Mouse (Mus musculus): ENCODE results near the gene Dnm3. TPM values are rescaled to one million over a fixed set of nuclear protein-coding genes. Genes with fewer than 3 reads are reported as not detected.

Dnm3 gene
- polyA plus RNA-seq, 1 experiment = 6.8 TPM

- Histone ChIP-seq H3K4me1 (ENCODE audit: control insufficient read depth, insufficient read depth, low read length) (no peaks in the 10 kb centered on the region), H3K4me3 (replicated peaks; ENCODE audit: extremely low read depth, low read depth, low read length) (no peak overlapping the region)
- TF ChIP-seq POLR2A (IDR thresholded peaks at IDR 0.05; ENCODE audit: borderline replicate concordance, extremely low read depth, low read depth, low read length) = no peak
- TF ChIP-seq CTCF (IDR thresholded peaks at IDR 0.05; ENCODE audit: insufficient read depth, low read length) = no peak
- 80% methylated on average over 4 of the region's 4 CpGs for WGBS
- no peak for DNase-seq
These were observed 131.3 kb downstream of the Dnm3 start for GRCm38 (mm10) chr1:162346456-162347011.

DNA sequence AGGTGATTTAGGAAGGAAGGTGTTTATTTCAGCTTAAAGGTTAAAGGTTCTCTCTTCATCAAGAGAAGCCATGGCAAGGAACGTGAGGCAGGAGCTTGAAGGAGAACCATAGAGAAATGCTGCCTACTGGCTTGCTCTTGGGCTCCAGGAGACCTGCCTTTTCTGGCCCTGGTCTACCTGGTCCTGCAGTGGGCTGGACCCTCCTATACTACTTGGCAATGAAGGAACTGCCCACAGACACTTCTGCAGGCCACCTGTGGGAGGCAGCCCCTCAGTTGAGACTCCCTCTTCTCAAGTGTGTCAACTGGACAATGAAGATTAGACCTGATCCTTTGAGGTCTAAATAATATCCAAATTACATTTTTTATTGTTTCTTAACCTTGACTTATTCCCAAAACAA is 140.7 kb downstream of the Dnm3 start:
- Histone ChIP-seq H3K4me3 (replicated peaks; ENCODE audit: extremely low read depth, low read depth, low read length) (no peak overlapping the region), H3K4me1 (ENCODE audit: control insufficient read depth, insufficient read depth, low read length) (no peaks in the 10 kb centered on the region)
- TF ChIP-seq CTCF (IDR thresholded peaks at IDR 0.05; ENCODE audit: insufficient read depth, low read length) (no peak), POLR2A (IDR thresholded peaks at IDR 0.05; ENCODE audit: borderline replicate concordance, extremely low read depth, low read depth, low read length) (no peak)
- DNase-seq = no peak
- WGBS = 88% methylated on average over 1 of the region's 1 CpGs

- WGBS = 12% methylated on average over 1 of the region's 1 CpGs
- Histone ChIP-seq H3K4me1 (ENCODE audit: control insufficient read depth, insufficient read depth, low read length) (no peaks in the 10 kb centered on the region), H3K4me3 (replicated peaks; ENCODE audit: extremely low read depth, low read depth, low read length) (no peak overlapping the region)
- peak; percentile 28; the same call in 1 of the 2 replicates for TF ChIP-seq CTCF (IDR thresholded peaks at IDR 0.05; ENCODE audit: insufficient read depth, low read length)
- no peak for TF ChIP-seq POLR2A (IDR thresholded peaks at IDR 0.05; ENCODE audit: borderline replicate concordance, extremely low read depth, low read depth, low read length)
- DNase-seq = no peak
These were observed 141.2 kb downstream of the Dnm3 start for GRCm38 (mm10) chr1:162336640-162337039.

DNA sequence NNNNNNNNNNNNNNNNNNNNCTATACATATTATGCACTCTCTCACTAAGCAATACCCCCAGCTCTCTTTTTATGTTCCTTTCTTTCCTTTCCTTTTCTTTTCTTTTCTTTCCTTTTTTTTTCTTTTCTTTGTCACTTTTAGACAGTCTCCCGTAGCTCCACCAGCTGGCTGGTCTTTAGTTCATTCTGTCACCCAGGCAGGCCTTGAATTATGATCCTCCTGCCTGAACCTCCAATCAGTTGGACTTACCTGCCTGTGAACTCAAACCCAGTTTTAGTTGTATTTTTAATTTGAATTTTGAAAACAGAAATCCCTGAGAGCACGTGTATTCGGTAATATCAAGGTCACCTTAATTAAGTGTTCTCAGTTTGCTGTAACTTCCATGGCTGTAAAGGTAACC is 141.6 kb downstream of the Dnm3 start:
- Histone ChIP-seq H3K4me3 (replicated peaks; ENCODE audit: extremely low read depth, low read depth, low read length) (no peak overlapping the region), H3K4me1 (ENCODE audit: control insufficient read depth, insufficient read depth, low read length) (no peaks in the 10 kb centered on the region)
- TF ChIP-seq CTCF (IDR thresholded peaks at IDR 0.05; ENCODE audit: insufficient read depth, low read length) = no peak
- TF ChIP-seq POLR2A (IDR thresholded peaks at IDR 0.05; ENCODE audit: borderline replicate concordance, extremely low read depth, low read depth, low read length) = no peak
- DNase-seq = no peak
- 69% methylated on average over 3 of the region's 3 CpGs for WGBS

- no peak for DNase-seq
- WGBS = 59% methylated on average over 4 of the region's 4 CpGs
- TF ChIP-seq POLR2A (IDR thresholded peaks at IDR 0.05; ENCODE audit: borderline replicate concordance, extremely low read depth, low read depth, low read length) (no peak), CTCF (IDR thresholded peaks at IDR 0.05; ENCODE audit: insufficient read depth, low read length) (no peak)
- H3K4me1 ChIP-seq (ENCODE audit: control insufficient read depth, insufficient read depth, low read length) = no peaks in the 10 kb centered on the region
- no peak overlapping the region for H3K4me3 ChIP-seq (replicated peaks; ENCODE audit: extremely low read depth, low read depth, low read length)
These were observed 149.2 kb downstream of the Dnm3 start for GRCm38 (mm10) chr1:162328673-162329072.

DNA sequence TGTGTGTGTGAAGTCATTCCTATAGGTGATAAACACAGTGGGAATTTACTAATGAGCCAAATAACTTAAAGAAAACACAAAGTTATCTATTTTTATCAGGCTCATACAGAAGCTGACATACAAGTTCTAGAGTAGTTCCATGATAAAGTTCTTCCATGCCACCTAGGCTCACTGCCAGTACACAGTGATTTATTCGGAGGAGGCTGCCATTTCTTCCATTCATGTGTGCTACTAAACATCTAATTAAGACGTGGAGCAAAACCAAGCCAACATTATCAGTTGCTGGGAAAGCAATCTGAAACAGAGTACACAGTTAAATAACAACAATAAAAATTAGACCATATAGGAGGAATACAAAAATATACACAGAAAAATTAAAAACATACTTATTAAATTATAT is 150.2 kb downstream of the Dnm3 start:
- WGBS = 48% methylated on average over 2 of the region's 2 CpGs
- no peak for DNase-seq
- Histone ChIP-seq H3K4me1 (ENCODE audit: control insufficient read depth, insufficient read depth, low read length) (no peaks in the 10 kb centered on the region), H3K4me3 (replicated peaks; ENCODE audit: extremely low read depth, low read depth, low read length) (no peak overlapping the region)
- TF ChIP-seq CTCF (IDR thresholded peaks at IDR 0.05; ENCODE audit: insufficient read depth, low read length) (no peak), POLR2A (IDR thresholded peaks at IDR 0.05; ENCODE audit: borderline replicate concordance, extremely low read depth, low read depth, low read length) (no peak)

GRCm38 (mm10) chr1:162324412-162324811 is 153.4 kb downstream of the Dnm3 start:
- DNase-seq = no peak
- 65% methylated on average over 4 of the region's 4 CpGs for WGBS
- Histone ChIP-seq H3K4me1 (ENCODE audit: control insufficient read depth, insufficient read depth, low read length) (no peaks in the 10 kb centered on the region), H3K4me3 (replicated peaks; ENCODE audit: extremely low read depth, low read depth, low read length) (no peak overlapping the region)
- TF ChIP-seq POLR2A (IDR thresholded peaks at IDR 0.05; ENCODE audit: borderline replicate concordance, extremely low read depth, low read depth, low read length) (no peak), CTCF (IDR thresholded peaks at IDR 0.05; ENCODE audit: insufficient read depth, low read length) (no peak)

- DNase-seq = no peak
- no peak for TF ChIP-seq CTCF (IDR thresholded peaks at IDR 0.05; ENCODE audit: insufficient read depth, low read length)
- TF ChIP-seq POLR2A (IDR thresholded peaks at IDR 0.05; ENCODE audit: borderline replicate concordance, extremely low read depth, low read depth, low read length) = no peak
- Histone ChIP-seq H3K4me3 (replicated peaks; ENCODE audit: extremely low read depth, low read depth, low read length) (no peak overlapping the region), H3K4me1 (ENCODE audit: control insufficient read depth, insufficient read depth, low read length) (no peaks in the 10 kb centered on the region)
- WGBS = 59% methylated on average over 2 of the region's 2 CpGs
These were observed 154.7 kb downstream of the Dnm3 start for GRCm38 (mm10) chr1:162323142-162323541.

DNA sequence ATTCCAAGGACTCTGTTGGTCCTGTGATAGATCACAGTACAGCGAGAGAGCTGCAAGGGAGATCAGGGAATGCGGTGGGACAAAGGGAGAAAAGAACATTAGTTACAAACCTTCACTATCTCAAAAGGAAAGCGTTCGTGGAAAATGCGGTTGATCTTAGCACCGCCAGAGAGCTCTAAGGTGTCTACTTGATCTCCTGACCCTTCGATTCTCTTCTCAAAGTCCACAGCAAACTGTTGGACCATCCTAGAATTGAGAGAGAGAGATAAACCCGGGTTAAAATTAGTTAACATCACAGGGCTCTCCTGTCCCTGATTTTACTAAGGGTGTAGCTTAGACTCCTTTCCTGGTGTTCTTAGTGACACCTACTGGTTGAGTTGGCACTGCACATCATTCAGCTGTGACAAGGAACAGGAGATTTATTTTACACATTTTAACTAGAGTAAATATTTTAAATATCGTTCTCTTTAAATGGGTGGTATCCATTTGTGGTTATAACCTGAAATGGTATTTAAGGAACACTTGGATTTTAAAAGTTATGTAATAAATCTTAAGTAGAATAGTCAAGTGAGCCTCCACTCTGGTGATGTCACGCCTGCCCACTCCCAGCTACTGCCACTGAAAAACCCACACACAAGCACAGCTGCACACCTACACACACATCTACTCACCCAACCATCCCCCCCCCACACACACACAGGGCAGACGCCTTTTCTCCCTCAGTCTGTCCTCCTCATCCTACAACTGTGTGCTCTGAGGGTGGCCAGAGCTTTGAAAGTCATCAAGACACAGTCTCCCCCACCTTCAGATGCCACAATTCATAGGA is 164.2 kb downstream of the Dnm3 start:
- 27% methylated on average over 11 of the region's 11 CpGs for WGBS
- DNase-seq = no peak
- Histone ChIP-seq H3K4me1 (ENCODE audit: control insufficient read depth, insufficient read depth, low read length) (no peaks in the 10 kb centered on the region), H3K4me3 (replicated peaks; ENCODE audit: extremely low read depth, low read depth, low read length) (peak overlapping the region; percentile 19)
- TF ChIP-seq POLR2A (IDR thresholded peaks at IDR 0.05; ENCODE audit: borderline replicate concordance, extremely low read depth, low read depth, low read length) (no peak), CTCF (IDR thresholded peaks at IDR 0.05; ENCODE audit: insufficient read depth, low read length) (peak; percentile 21; the same call in 1 of the 2 replicates)

- TF ChIP-seq CTCF (IDR thresholded peaks at IDR 0.05; ENCODE audit: insufficient read depth, low read length) (no peak), POLR2A (IDR thresholded peaks at IDR 0.05; ENCODE audit: borderline replicate concordance, extremely low read depth, low read depth, low read length) (no peak)
- DNase-seq = no peak
- 81% methylated on average over 2 of the region's 2 CpGs for WGBS
These were observed 165.2 kb downstream of the Dnm3 start for GRCm38 (mm10) chr1:162312621-162313020.

More at GRCm38 (mm10) chr1:162312621-162313020, 165.2 kb downstream of the Dnm3 start:
- no peaks in the 10 kb centered on the region for H3K4me1 ChIP-seq (ENCODE audit: control insufficient read depth, insufficient read depth, low read length)
- H3K4me3 ChIP-seq (replicated peaks; ENCODE audit: extremely low read depth, low read depth, low read length) = no peak overlapping the region

Measured in lung, adult 2 months (tissue).